Mouse (Mus musculus) ES-Bruce4 (cell line): ENCODE results near the gene Akr1b8.

Source experiments
- CTCF ChIP-seq: IDR thresholded peaks from one replicate; pipeline ENCODE4 v1.8.1; 2011; ENCODE audit warnings: low read depth, low read length
- EP300 ChIP-seq: IDR thresholded peaks from 2 replicates; pipeline ENCODE4 v1.6.1; 2011; ENCODE audit warnings: low read depth, low read length; ENCODE audit not compliant: insufficient read depth
- POLR2A ChIP-seq: IDR thresholded peaks from one replicate; pipeline ENCODE4 v1.8.1; 2011; ENCODE audit warnings: low read length; ENCODE audit not compliant: insufficient read depth

GRCm38 (mm10) chr6:34367998-34368397, 14.1 kb downstream of the Akr1b8 start:
- TF ChIP-seq EP300 (no peak), CTCF (no peak), POLR2A (no peak)
